Mouse (Mus musculus) thymus, adult 2 months (tissue): ENCODE data around the gene Samd4b.

ENCODE experiments used
- CTCF ChIP-seq: fragments of 200-500 bp; IDR thresholded peaks from 2 replicates; pipeline ENCODE4 v1.5.1; 2012; ENCODE audit warnings: mild to moderate bottlenecking, control low read depth, low read length, moderate library complexity, borderline replicate concordance; ENCODE audit not compliant: control insufficient read depth, poor library complexity, insufficient read depth; ENCODE audit errors: extremely low read depth
- POLR2A ChIP-seq: fragments of 200-500 bp; IDR thresholded peaks from 2 replicates; pipeline ENCODE4 v1.6.1; 2012; ENCODE audit warnings: mild to moderate bottlenecking, low read length, control low read depth, moderate library complexity; ENCODE audit not compliant: control insufficient read depth, poor library complexity, insufficient read depth; ENCODE audit errors: extremely low read depth

DNA sequence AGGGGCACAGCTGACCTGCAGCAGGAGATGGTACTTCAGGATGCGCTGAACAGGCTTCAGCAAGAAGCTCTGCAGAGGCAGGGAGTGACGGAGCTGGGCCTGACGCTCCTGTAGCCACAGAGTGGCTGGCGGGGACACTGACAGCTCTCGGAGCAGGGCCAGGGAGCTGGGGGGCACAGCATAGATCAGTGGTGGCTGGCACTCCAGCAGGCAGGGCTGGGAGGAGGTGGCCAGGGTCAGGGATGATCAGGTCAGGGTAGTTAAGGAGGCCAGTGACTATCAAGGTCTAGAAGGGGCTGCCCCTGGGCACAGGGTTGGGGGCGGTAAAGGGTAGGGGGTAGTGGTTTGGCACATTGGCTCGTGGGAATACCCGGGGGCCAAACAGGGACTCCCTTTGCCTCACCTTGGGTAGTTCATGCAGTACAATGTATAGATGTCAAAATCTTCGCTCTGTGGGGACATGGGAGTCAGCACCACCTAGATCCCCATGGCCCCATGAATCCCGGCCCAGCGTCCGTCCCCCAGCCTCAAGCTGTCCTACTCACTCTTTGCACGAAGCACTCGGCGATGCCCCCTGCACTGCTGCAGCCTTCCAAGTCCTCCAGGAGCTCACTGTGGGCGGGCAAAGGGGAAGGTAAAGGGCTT lies 229.5 kb downstream of the Samd4b start:
- TF ChIP-seq CTCF (no peak), POLR2A (no peak)
